Mouse (Mus musculus) CH12.LX (cell line): Measurements from ENCODE around the gene Aif1l. TPM values are rescaled to one million over a fixed set of nuclear protein-coding genes. Genes with fewer than 3 reads are reported as not detected.

Experiments
- DNase-seq: peaks from one replicate; pipeline ENCODE4 v3.0.0-alpha.2; 2013; ENCODE audit errors: extremely low read depth
- H3K27ac ChIP-seq: 2 replicates; pipeline ENCODE4 v1.5.1; 2012; ENCODE audit warnings: low read depth, mild to moderate bottlenecking, control low read depth, moderate library complexity; ENCODE audit not compliant: insufficient read depth
- H3K27me3 ChIP-seq: replicated peaks from 2 replicates; pipeline ENCODE3; 2012; ENCODE audit warnings: inconsistent platforms
- H3K36me3 ChIP-seq, 2 experiments: replicated peaks in 1 of 2; 2 replicates each; pipeline versions ENCODE3 to v1.6.1; 2012; ENCODE audit warnings: inconsistent platforms in 1 of 2, low read length in 1 of 2, mild to moderate bottlenecking in 1 of 2, mixed read lengths in 1 of 2, moderate library complexity in 1 of 2; ENCODE audit not compliant: control insufficient read depth in 1 of 2, insufficient read depth in 1 of 2
- H3K4me1 ChIP-seq, 2 experiments: 2 replicates each; pipeline ENCODE4 v1.6.1; 2012; ENCODE audit warnings: inconsistent platforms in 1 of 2, moderate library complexity in 1 of 2; ENCODE audit not compliant: insufficient read depth in 2 of 2, control insufficient read depth in 1 of 2
- H3K4me2 ChIP-seq: 2 replicates; pipeline ENCODE4 v1.6.1; 2012; ENCODE audit warnings: low read depth, mild to moderate bottlenecking, control low read depth; ENCODE audit not compliant: poor library complexity, insufficient read depth, severe bottlenecking
- H3K4me3 ChIP-seq, 3 experiments: fragments of 150-350 bp in 1 of 3; sonication (generic) in 1 of 3; replicated peaks in 1 of 3; 2 replicates each; pipeline versions ENCODE3 to v1.5.1; 2011 to 2012; ENCODE audit warnings: low read depth in 2 of 3, low read length in 2 of 3, mild to moderate bottlenecking in 2 of 3, moderate library complexity in 2 of 3, control low read depth in 1 of 3, improper control_type of control experiment in 1 of 3, inconsistent platforms in 1 of 3, mixed read lengths in 1 of 3; ENCODE audit not compliant: poor library complexity in 1 of 3
- H3K79me2 ChIP-seq: replicated peaks from 2 replicates; pipeline ENCODE4 v1.6.1; 2012; ENCODE audit warnings: mild to moderate bottlenecking, moderate library complexity; ENCODE audit not compliant: control insufficient read depth, poor library complexity, insufficient read depth, severe bottlenecking; ENCODE audit errors: extremely low read depth
- H3K9ac ChIP-seq: 2 replicates; pipeline ENCODE4 v1.6.1; 2012; ENCODE audit warnings: low read depth, mild to moderate bottlenecking, control low read depth, moderate library complexity; ENCODE audit not compliant: insufficient read depth
- H3K9me3 ChIP-seq: replicated peaks from 2 replicates; pipeline ENCODE3; 2012; ENCODE audit warnings: low read length, inconsistent platforms, mixed read lengths
- CHD2 ChIP-seq: IDR thresholded peaks from 2 replicates; pipeline ENCODE4 v1.6.1; 2011; ENCODE audit warnings: low read length, improper control_type of control experiment
- E2F4 ChIP-seq: IDR thresholded peaks from 2 replicates; pipeline ENCODE4 v1.6.1; 2011; ENCODE audit warnings: low read depth, low read length, improper control_type of control experiment; ENCODE audit not compliant: insufficient replicate concordance
- ELF1 ChIP-seq: IDR thresholded peaks from 2 replicates; pipeline ENCODE4 v1.6.1; 2014; ENCODE audit warnings: low read depth, mild to moderate bottlenecking, inconsistent platforms, low read length, improper control_type of control experiment
- HCFC1 ChIP-seq: IDR thresholded peaks from 2 replicates; pipeline ENCODE4 v1.6.1; 2012; ENCODE audit warnings: low read depth, mild to moderate bottlenecking, inconsistent platforms, low read length, improper control_type of control experiment
- JUN ChIP-seq: IDR thresholded peaks from 2 replicates; pipeline ENCODE4 v1.6.1; 2011; ENCODE audit warnings: low read depth, mild to moderate bottlenecking, low read length, improper control_type of control experiment, moderate library complexity; ENCODE audit not compliant: insufficient read depth
- JUND ChIP-seq: conservative IDR thresholded peaks from 2 replicates; pipeline ENCODE4 v1.6.1; 2011; ENCODE audit warnings: low read depth, low read length, improper control_type of control experiment
- KAT2A ChIP-seq: IDR thresholded peaks from 2 replicates; pipeline ENCODE4 v1.6.1; 2012; ENCODE audit warnings: low read length, improper control_type of control experiment, inconsistent platforms; ENCODE audit not compliant: insufficient replicate concordance
- MAFK ChIP-seq: IDR thresholded peaks from 2 replicates; pipeline ENCODE4 v1.6.1; 2011; ENCODE audit warnings: low read length, improper control_type of control experiment; ENCODE audit not compliant: insufficient replicate concordance
- MAX ChIP-seq: IDR thresholded peaks from 2 replicates; pipeline ENCODE4 v1.6.1; 2011; ENCODE audit warnings: low read length, improper control_type of control experiment
- MEF2A ChIP-seq: IDR thresholded peaks from 2 replicates; pipeline ENCODE4 v1.6.1; 2014; ENCODE audit warnings: low read depth, mild to moderate bottlenecking, inconsistent platforms, low read length, improper control_type of control experiment, borderline replicate concordance
- MYC ChIP-seq: IDR thresholded peaks from 2 replicates; pipeline ENCODE4 v1.6.1; 2011; ENCODE audit warnings: low read depth, mild to moderate bottlenecking, improper control_type of control experiment, low read length
- NELFE ChIP-seq: IDR thresholded peaks from 2 replicates; pipeline ENCODE4 v1.6.1; 2011; ENCODE audit warnings: low read depth, low read length, improper control_type of control experiment
- POLR2A ChIP-seq: IDR thresholded peaks from 2 replicates; pipeline ENCODE4 v1.6.1; 2011; ENCODE audit warnings: low read depth, mild to moderate bottlenecking, improper control_type of control experiment, low read length
- RAD21 ChIP-seq: IDR thresholded peaks from 2 replicates; pipeline ENCODE4 v1.6.1; 2011; ENCODE audit warnings: low read depth, mild to moderate bottlenecking, low read length, improper control_type of control experiment, moderate library complexity
- RCOR1 ChIP-seq: conservative IDR thresholded peaks from 2 replicates; pipeline ENCODE4 v1.6.1; 2012; ENCODE audit warnings: low read depth, mild to moderate bottlenecking, inconsistent platforms, low read length, improper control_type of control experiment
- SMC3 ChIP-seq: IDR thresholded peaks from 2 replicates; pipeline ENCODE4 v1.6.1; 2011; ENCODE audit warnings: low read depth, low read length, improper control_type of control experiment
- TBP ChIP-seq: conservative IDR thresholded peaks from 2 replicates; pipeline ENCODE4 v1.6.1; 2011; ENCODE audit warnings: low read depth, low read length, improper control_type of control experiment
- UBTF ChIP-seq: IDR thresholded peaks from 2 replicates; pipeline ENCODE4 v1.6.1; 2012; ENCODE audit warnings: low read depth, mild to moderate bottlenecking, inconsistent platforms, low read length, improper control_type of control experiment, moderate library complexity
- USF1 ChIP-seq: IDR thresholded peaks from 2 replicates; pipeline ENCODE4 v1.6.1; 2014; ENCODE audit warnings: low read depth, mild to moderate bottlenecking, inconsistent platforms, low read length, improper control_type of control experiment
- USF2 ChIP-seq: conservative IDR thresholded peaks from 2 replicates; pipeline ENCODE4 v1.6.1; 2011; ENCODE audit warnings: low read depth, low read length, improper control_type of control experiment
- ZC3H11A ChIP-seq: IDR thresholded peaks from 2 replicates; pipeline ENCODE4 v1.6.1; 2012; ENCODE audit warnings: low read depth, mild to moderate bottlenecking, inconsistent platforms, low read length, improper control_type of control experiment
- ZNF384 ChIP-seq: IDR thresholded peaks from 2 replicates; pipeline ENCODE4 v1.6.1; 2012; ENCODE audit warnings: low read depth, low read length, improper control_type of control experiment, inconsistent platforms
- dilution Hi-C: fragments of 300-500 bp; cut with MboI; formaldehyde crosslinking; loops from 2 replicates; pipeline ENCODE4 v1.14.3; 2020; ENCODE audit warnings: low sequenced_read_pairs; ENCODE audit not compliant: extremely low pct_unique_long_range_greater_than_20kb, extremely low pct_ligation_motif_present
- in situ Hi-C: fragments of 300-500 bp; cut with MboI; formaldehyde crosslinking; loops from 3 replicates; pipeline ENCODE4 v1.14.3; 2019; ENCODE audit warnings: low sequenced_read_pairs, low pct_ligation_motif_present, low pct_unique_long_range_greater_than_20kb, mixed read lengths
- polyA plus RNA-seq: library from polyadenylated mRNA; unstranded; fragments of >175 nt; gene quantifications from 2 replicates; pipeline ENCODE4 v1.2.1, GENCODE M21; 2012; ENCODE audit warnings: low read depth; ENCODE audit not compliant: insufficient read length
- total RNA-seq, 2 experiments: library from RNA; depleted of rRNA; stranded (reverse); fragments of 300-350 nt in 1 of 2; fragments of >200 nt in 1 of 2; gene quantifications; 2 replicates each; pipeline ENCODE4 v1.2.3; 2012 to 2014

Gene Aif1l
- total and polyA plus RNA-seq, 3 experiments: 0.11 to 0.81 TPM; not detected in 1

DNA sequence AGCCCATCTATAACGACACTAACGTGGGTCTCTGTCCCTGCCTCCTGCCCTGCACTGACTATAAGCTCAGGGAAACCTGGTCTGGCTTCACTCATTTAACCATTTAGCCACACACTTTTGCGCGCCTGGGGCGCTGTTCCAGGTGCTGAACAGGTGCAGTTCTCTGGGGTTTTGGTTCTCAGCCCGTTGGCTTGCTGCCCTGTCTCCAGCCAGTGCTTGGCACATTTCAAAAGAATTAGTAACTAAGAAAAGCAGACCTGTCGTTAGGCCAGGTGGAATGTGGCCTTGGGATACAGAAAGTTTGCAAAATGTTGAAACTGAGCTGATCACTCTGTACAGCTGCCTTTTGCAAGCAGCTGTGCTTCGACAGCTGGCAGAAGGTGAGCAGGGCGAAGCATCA is 25.1 kb upstream of the Aif1l start:
- H3K9ac ChIP-seq: no peak overlapping the region
- no peaks in the 10 kb centered on the region for H3K4me1 ChIP-seq
- H3K79me2 ChIP-seq: no peaks in the 10 kb centered on the region
- dilution Hi-C loops: no loop called here
- H3K27me3 ChIP-seq: peaks cover 89% of the 10 kb centered on the region
- TF ChIP-seq TBP: no peak
- no peak for TF ChIP-seq RCOR1
- no peaks in the 10 kb centered on the region for H3K36me3 ChIP-seq
- no peak overlapping the region for H3K4me2 ChIP-seq
- in situ Hi-C loops: loop anchor here (5.0 to 10.0 kb wide), 2 partner anchors 180 to 207 kb away; no protein-coding TSS in a partner anchor
- no peaks in the 10 kb centered on the region for H3K9me3 ChIP-seq
- no peak overlapping the region for H3K4me3 ChIP-seq
- H3K27ac ChIP-seq: no peak overlapping the region
- no peak for DNase-seq

DNA sequence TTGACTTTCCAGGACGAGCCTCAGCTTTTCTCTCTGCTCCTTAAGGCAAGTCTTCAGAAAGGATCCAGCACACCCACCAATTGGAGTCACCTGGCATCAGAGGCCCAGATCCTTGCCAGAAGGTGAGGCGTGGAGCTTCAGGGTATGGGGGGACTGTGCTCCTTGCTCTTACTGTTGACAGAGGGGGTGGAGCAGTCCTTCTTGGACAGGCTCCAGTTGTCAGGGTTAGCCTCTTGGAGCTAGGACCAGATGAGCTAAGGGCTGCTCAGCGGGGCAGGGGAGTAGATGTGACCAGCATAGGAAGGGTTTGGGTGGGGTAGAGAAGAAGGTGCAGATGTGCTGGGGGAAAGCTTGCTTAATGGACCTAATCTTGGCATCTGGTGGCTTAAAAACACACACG is 24.0 kb upstream of the Aif1l start:
- DNase-seq: no peak
- Histone ChIP-seq H3K4me1 (no peaks in the 10 kb centered on the region), H3K9me3 (no peaks in the 10 kb centered on the region), H3K36me3 (no peaks in the 10 kb centered on the region), H3K27ac (no peak overlapping the region), H3K79me2 (no peaks in the 10 kb centered on the region), H3K9ac (no peak overlapping the region), H3K4me3 (no peak overlapping the region)
- in situ Hi-C loops (loop anchor here (10.0 kb wide), 1 partner anchor 179 kb away; no protein-coding TSS in a partner anchor), dilution Hi-C loops (no loop called here)
- TF ChIP-seq E2F4: no peak
- no peak for TF ChIP-seq KAT2A
- TF ChIP-seq MEF2A: no peak
- TF ChIP-seq MAX: no peak
- no peak for TF ChIP-seq RAD21
- TF ChIP-seq SMC3: no peak
- TF ChIP-seq USF1: no peak
- TF ChIP-seq JUN: no peak
- TF ChIP-seq, all 38 proteins: peak for 0
- Histone ChIP-seq H3K27me3 (peaks cover 89% of the 10 kb centered on the region), H3K4me2 (no peak overlapping the region)

DNA sequence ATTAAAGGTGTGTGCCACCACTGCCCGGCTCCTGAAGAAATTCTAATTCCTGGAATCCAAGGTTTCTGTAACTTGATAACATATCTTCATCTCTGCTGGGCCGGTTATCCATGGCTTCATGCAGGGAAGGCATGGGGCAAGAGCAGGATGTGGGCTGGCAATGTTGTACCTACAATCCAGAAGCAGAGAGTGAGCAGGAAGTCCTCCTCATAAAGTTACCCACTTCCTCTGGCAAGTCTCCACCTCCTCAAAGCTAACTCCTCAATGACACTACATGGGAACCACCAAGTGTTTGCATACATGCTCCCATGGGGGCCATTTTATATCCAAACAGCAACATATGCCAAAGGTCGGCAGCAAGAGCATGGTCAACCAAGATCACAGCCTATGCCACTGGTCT is 20.3 kb upstream of the Aif1l start:
- Histone ChIP-seq H3K9me3 (no peaks in the 10 kb centered on the region), H3K4me1 (no peaks in the 10 kb centered on the region), H3K4me3 (no peak overlapping the region), H3K9ac (no peak overlapping the region), H3K27me3 (peaks cover 82% of the 10 kb centered on the region), H3K4me2 (no peak overlapping the region), H3K79me2 (no peaks in the 10 kb centered on the region), H3K36me3 (no peaks in the 10 kb centered on the region), H3K27ac (no peak overlapping the region)
- TF ChIP-seq MYC (no peak), USF2 (no peak), NELFE (no peak), ZNF384 (no peak), MAFK (no peak), HCFC1 (no peak), JUND (no peak), UBTF (no peak), ELF1 (no peak), CHD2 (no peak), ZC3H11A (no peak), KAT2A (no peak), POLR2A (no peak)
- DNase-seq: no peak
- dilution Hi-C loops (no loop called here), in situ Hi-C loops (loop anchor here (10.0 kb wide), 1 partner anchor 175 kb away; no protein-coding TSS in a partner anchor)
